Mouse (Mus musculus) thymus, postnatal 10 days (tissue): ENCODE data around the gene Olfr171.
"Not testable (repeated sequence)": the region's sequence is repeated elsewhere in the genome, so short reads cannot be mapped to it uniquely, and the experiment has no call there.

Source experiments
- DNase-seq, 2 experiments: peaks; one replicate each; pipeline ENCODE4 v3.0.0; 2021; ENCODE audit warnings: low spot score in 2 of 2

Gene Olfr171

DNA sequence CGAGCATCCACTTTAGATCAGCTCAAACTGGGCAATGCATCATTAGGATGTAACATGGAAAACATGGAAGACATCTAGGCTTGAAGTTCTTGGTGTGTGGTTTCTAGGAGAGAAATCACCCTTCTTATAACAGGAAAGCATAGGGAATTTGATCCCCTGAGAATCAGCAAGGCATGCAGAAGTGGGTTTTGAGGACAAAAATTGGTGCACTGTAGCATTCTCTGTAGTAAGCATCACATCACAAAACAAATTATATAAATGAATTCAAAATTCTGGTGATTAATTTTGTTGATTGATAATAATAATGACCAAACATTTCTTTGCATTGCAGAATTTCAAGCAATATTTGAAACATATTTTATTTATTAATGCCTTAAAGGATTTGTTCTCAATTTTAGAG lies at the start of gene Olfr171:
Gene Olfr171, minus strand, starts transcription at position 101 of the 400 bp plus-strand sequence.
- DNase-seq: no peak

DNA sequence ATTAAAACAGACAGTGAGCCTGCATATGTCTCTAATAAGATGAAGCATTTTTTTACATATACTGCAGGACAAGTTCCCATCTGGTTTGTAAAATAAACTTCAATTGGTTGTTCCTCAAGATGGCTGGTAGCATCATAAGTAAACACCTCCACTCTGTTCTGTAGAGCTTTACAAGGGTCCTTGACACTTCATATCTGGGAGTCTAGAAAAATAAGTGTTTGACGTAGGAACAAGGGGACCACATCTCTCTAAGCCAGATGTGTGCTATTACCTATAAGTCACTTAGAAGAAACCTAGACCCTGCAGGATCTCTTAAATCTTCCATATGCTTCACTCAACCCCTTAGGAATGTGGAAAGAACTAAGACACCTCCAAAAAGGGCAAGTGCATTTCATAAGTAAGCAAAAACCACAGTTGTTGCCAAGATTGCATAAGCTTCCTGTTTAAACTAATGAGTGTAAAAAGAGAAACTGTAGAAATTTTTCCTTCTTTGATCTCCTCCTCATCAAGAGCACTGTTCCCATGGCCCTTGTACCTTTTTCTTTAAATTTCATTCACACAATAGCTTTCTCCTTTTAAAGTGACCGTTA lies 41.1 kb upstream of the Olfr171 start:
- no peak for DNase-seq

DNA sequence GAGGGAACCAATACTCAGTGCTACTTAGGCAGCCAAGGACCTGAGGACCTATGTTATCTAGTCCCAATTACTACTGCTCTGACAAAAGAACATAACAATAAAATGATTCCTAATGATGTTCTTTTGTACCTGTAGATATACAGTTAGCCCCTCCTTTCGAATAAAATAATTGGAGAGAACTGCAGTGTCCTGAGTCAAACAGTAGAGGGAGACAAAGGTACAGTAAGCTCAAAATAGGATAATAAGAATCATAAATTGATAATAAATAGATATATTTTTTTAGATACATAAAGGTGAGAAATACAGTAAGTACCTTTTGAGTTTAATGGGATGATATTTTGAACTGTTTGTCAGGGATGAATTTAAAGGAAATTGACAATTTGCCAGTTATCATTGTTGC lies 36.6 kb upstream of the Olfr171 start:
- no peak for DNase-seq

DNA sequence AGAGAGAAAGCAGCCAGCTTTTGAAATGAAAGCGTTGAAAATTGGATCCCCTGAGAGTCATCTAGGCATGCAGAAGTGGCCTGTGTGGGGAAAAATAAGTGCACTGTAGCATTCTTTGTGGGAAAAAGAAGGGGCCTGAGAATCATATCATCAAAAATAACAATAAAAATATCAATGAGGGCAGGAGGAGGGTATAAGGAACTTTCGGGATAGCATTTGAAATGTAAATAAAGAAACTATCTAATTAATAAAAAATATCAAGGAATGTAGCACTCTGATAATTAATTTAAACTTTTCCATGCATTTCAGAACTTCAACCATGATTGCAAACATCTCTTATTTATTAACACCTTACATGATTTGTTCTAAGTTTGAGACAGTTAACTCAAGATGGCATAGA lies 17.9 kb downstream of the Olfr171 start, which contains the start of gene Olfr170:
Gene Olfr170, minus strand, starts transcription at position 101 of the 400 bp plus-strand sequence.
- DNase-seq: not testable (repeated sequence)

DNA sequence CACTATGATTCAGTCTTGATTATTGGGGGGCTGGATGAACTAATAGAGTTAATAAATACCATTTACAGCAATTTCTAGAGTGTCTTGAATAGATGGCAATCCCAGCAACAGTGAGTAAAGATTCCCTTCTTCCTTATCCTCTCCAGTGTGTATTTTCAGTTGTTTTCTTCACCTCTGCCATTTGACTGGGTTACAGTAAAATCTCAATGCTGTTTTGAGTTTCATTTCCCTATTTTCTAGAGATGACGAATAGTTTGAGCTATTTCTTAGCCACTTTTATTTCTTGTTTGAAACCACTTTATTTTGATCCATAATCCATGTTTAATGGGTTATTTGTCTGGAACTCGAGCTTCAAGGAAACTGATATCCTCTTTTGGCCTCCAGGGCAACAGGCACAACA lies 26.6 kb downstream of the Olfr171 start:
- no peak for DNase-seq
